Mouse (Mus musculus) cortical plate, adult 2 months (tissue): ENCODE data around the gene Efnb1.

Experiments
- CTCF ChIP-seq: fragments of 200-500 bp; IDR thresholded peaks from 2 replicates; pipeline ENCODE4 v1.5.1; 2011; ENCODE audit warnings: mild to moderate bottlenecking, control low read depth, low read length; ENCODE audit not compliant: insufficient read depth; ENCODE audit errors: extremely low read depth
- POLR2A ChIP-seq: fragments of 200-500 bp; IDR thresholded peaks from 2 replicates; pipeline ENCODE4 v1.6.1; 2011; ENCODE audit warnings: mild to moderate bottlenecking, low read length, control low read depth; ENCODE audit not compliant: insufficient read depth; ENCODE audit errors: extremely low read depth

- TF ChIP-seq POLR2A (no peak), CTCF (no peak)
These were observed 62.6 kb downstream of the Efnb1 start for GRCm38 (mm10) chrX:99198532-99198931.
